Mouse (Mus musculus): ENCODE measurements around the gene Recql5.

Recql5 gene

DNA sequence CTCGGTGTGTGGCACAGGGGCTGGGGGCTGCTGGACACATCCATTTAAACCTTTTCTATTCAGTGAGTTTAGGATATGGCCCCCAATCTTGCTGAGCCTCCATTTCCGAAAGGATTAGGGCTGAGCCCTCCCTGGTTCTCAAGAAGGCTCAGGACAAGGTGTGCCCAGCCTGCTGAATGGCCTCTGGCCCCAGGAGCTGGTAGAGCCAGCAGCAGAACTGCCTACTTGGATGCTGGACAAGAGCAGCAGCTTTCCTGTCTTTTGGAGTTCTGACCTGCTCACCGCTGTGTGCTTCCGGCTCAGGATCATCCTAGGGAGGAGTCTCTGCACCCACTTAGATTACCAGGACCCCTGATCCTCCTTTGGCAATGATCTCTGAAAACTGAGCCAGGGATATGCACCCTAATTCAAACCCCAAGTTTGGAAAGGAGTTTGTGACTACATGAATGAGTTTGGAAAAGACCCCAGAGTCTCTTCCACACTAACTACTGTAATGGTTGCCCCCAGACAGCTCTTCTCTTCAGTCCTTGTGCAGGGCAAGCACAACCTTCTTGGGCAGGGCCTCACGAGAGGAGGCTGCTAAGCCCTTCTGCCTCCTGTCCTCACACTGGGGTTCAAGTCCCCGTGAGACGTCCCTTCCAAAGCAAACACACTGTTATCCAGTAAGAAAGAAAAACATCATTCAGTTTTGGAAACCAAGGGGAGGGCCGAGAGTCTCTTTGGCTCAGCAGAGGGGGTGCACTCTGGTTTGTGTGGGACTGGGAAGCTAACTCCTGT lies 32.5 kb downstream of the Recql5 start:
- no peak for DNase-seq

DNA sequence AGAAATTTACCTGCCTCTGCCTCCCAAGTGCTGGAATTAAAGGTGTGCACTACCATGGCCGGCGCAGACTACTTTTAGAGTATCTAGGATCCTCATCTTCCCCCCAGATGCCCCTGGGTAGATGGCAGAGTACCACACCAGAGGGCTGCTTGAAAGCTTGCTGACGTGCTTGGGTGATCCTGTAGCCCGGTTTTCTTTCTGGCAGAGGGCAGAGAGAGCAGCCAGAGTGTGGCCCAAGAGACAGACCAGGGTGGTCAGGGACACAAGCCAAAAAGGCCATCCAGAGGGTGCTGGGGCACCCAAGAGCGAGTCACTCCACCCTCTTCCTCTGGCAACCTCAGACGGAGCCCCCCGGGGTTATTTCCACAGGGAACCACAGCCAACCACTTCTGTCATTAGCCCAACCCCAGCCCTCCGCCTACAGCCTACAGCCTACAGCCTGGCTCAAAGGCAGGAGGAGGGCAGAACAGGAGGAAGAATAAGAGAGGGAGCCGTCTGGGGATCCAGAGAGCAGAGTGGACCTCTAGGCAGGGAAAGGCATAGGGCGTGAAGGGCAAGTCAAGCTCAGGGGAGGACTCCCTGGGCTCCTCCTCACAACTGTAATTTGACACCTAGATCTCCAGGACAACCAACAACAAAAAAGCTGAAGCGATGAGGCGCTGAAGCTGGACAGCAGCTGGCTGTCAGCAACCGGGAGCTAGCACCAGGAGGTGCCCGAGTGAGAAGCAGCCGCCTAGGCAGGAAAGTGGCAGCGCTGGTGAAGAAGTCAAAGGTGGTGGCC lies 33.6 kb downstream of the Recql5 start, which contains the start of gene Smim5:
Gene Smim5 (plus strand): TSS at position 481 of the 781 bp plus-strand sequence.
- no peak for DNase-seq

DNA sequence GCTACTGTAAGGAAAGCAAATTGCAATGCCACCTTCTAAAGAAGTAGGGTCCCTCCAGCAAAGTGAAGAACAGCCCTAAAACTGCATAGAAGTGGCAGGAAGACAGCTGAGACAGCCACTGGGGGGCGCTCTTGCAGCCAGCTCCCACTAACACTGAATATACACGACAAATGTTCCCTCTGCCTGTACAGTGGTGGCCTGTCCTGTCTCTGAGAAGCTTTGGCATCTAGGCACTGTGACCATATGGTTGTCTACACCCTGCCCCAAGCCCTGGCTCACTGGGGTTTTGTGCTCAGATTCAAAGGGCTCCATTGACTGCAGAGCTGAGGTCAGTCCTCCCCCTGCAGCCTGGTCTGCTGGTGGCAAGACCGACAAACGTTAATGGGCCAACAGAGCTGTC lies 34.4 kb downstream of the Recql5 start:
- DNase-seq: peak; percentile 94

DNA sequence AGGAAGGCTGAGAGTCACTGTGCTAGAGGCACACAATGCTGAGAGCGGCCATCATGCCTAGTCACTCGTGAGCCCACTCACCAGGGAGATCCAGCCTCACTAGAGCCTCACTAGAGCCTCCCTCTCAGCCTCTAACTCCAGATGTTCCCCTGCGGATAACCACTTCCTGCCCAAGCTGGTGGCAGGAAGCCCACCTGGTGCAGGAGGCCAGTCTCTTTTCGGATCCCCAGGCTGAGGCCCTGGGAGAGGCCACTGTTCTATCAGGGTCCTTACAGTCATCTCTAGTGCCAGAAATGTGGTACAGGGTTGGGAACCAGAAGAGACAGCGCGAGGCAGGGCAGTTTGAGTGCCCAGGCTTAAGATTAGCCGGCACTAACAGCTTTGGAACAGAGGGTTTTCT lies 34.8 kb downstream of the Recql5 start:
- DNase-seq: no peak

DNA sequence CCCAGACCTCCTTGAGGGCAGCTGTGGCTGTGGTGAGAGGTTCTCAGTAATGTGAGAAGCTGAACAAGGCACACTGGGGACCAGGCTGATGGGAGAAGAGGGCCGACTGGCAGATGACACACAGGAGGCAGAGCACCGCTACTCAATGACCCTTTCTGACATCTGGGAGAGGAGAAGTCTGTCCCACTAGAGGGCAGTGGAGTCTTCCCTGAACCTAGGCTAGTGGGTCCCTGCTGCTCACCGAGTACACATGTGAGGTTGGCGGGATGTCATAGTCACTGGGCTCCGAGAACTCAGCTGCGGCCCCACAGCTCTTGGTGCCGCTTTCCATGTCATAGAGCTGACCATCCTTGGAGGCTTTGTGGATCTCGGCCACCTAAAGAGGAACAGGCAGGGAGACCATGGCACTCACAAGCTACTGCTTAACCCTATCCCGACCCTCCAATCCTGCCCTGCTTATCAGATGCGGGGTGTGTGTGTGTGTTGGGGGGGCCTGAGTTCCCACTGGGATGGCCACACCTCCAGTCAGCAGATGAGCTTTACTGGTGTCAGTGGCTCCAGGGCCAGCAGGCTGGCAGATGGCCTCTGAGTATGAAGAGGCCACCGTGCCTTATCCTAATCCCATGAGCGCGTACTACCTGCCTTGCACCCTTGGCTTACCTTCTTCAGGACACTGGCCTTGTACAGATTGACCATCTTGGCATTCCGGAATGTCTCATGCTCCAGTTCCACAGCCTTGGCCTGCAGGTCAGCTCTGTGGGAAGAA lies 38.3 kb downstream of the Recql5 start:
- no peak for DNase-seq

DNA sequence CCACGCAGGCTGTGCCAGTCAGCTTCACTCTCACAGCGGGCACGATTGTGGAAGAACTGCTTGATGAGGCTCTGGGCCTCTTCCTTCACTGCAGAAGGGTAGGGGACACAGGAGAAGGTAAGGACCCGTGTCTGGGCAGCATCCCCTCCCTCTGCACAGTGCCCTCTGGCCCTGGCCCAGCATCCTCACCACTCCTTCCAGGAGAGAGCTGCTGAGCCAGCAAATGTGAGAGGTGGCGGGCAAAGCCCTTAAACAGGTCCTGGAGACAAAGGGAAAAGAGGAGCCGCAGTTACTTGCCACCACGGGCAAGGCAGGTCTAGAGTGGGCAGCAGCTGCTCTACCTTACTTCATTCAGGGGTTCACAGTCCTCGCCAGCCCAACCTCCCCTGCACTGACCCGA lies 40.2 kb downstream of the Recql5 start:
- DNase-seq: no peak

DNA sequence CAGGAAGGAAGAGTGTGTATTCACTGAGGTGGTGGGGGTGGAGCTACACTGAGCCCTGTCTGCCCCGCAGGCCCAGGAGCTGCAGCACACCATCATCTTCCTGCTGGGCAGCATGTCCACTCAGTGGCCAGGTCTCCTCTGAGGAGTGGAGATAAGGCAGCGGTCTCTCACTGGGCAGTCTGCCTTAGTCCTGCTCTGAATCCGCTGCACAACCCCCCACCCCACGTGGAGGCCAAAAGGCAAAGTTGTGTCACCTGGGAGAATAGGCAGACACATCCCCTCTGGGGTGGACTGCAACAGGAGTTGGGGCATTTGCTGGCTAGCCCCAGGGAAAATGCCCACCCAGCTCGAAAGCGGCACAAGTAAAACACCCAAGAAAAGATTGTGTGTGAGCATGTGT lies 41.1 kb downstream of the Recql5 start:
- DNase-seq: no peak

DNA sequence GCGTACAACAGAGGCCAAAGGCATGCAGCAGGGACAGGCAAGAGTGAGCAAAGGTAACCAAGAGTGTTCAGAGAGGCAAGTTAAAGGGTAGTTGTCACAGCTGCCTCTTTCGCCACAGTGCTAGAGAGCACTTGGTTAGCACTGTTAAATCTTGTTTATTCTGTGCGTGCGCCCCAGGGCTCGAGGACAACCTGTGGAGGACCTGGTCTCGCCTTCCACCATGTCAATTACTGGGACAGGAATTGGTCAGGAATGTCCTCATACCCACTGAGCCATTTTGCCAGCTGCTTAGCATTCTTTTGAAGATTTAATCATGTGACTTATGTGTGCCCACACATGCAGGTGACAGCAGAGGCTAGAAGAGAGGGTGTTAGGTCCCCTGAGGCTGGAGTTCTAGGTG lies 44.1 kb downstream of the Recql5 start:
- no peak for DNase-seq

DNA sequence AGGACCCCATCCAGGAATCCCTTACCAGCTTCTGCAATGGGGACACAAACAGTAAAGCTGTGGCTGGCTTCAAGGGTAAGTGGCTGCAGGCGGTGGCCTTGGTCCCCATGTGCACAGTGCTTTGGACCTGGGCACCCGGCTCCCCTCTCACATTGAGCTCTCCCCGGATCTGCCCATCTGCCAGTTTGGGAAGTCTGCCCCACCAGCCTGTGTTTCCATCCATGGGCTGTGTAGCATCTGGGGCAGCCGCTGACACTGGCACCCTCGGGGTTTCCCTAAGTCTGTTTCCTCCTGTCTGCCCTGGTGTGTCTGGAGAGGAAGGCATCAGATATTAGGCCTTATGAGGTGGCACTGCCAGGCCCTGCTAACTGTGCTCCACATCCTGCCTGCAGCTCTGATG lies 45.3 kb downstream of the Recql5 start:
- DNase-seq: no peak

DNA sequence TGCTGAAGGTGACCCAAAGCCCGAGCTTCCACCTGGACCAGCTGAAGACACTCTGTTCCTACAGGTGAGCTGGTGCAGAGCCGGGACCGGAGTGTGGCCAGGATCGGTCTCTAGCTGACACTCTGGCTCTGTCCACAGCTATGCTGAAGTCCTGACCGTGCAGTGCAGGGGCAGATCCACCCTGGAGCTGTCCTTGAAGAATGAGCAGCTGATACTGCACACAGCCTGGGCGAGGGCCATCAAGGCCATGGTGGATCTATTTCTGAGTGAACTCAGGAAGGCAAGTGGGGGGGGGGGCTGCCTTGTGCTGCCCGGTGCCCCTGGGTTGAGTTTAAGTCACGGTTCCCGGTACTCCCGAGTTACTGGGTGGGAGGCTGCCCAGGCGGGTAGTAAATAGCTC lies 46.8 kb downstream of the Recql5 start:
- DNase-seq: no peak

DNA sequence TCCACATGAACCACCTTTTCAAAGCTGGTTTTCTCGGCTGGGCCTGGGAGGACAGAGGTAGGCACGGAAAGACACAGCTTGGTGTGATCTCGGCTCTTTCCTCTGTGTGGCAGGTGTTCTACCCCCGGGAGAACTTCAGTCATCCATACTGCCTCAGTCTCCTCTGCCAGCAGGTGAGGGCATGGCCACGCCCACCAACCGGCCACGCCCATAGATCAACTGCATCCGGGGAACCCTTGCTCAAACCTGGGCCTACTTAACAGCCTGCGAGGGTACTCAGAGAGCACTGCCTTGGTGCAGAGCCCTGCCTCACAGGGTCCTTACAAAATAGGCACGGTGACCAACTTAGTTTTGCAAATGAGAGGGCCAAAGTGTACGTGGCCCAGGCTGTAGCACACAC lies 48.0 kb downstream of the Recql5 start:
- DNase-seq: no peak

DNA sequence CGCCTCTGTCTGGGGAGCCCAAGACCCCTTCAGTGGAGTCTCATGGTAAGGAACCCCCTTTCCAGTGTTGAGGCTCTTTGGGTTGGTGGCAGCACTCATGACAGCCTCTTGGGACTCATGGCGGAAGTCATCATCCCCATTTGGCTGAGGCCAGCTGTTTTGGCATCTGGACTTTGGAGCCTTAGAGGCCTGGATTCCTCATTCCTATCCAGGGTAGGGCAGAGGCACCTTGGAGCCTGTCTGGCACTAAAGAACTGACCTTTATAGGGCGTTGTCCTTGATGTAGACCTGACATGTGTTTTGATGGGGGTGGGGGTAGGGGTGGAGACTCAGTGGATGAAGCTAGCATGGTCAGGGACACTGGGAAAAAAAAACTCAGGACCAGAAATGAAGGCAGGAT lies 48.9 kb downstream of the Recql5 start:
- DNase-seq: no peak

DNA sequence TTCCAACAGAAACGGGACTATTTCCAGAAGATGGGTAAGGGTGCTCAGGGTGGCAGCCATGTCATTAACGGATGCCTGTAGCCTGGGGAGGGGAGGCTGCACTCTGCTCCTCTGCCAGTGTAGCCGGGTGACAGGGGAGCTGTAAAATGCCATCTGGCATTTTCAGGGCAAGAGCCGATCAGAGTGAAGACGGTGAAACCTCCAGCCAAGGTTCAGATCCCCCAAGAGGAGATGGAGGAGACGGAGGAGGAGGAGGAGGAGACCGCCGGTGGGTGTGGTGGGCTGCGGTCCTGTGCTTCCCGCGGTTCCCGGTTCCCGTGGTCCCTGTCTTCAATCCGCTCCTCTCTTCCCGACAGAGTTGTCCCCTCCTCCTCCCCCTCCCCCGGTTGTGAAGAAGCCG lies 50.0 kb downstream of the Recql5 start:
- no peak for DNase-seq

DNA sequence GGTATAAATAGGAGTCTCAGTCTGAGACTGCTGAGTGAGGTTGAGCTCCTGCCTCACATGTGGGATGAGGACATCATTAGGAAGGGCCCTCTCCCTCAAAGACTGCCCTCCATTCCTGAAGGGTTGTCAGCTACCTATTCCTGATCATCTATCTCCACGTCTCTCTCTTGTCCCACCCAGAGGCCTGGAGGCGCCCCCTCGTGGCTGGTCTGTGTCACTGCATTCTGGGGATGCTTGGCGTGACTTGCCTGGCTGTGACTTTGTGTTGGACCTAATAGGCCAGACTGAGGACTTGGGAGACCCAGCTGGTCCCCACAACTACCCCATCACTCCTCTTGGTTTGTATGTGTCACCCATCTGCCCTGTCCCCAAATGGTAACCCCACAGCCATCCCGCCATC lies 52.3 kb downstream of the Recql5 start:
- no peak for DNase-seq

DNA sequence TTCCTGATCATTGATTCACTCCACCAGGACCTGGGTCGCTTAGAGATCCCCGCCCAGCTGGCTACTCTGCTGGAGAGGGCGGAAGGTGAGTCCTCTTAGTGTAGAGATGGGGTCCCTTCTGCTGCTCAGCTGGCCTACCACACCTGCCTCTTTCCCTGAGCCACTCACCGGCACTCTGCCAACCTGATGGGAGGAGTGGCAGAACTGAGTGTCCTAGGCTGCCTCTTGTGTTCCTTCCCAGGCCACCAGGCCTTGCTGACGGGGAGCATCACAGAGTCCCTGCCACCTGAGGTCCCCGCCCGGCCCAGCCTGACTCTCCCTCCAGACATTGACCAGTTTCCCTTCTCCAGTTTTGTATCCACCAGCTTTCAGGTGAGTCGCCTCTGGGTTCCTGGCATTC lies 55.2 kb downstream of the Recql5 start:
- no peak for DNase-seq

DNA sequence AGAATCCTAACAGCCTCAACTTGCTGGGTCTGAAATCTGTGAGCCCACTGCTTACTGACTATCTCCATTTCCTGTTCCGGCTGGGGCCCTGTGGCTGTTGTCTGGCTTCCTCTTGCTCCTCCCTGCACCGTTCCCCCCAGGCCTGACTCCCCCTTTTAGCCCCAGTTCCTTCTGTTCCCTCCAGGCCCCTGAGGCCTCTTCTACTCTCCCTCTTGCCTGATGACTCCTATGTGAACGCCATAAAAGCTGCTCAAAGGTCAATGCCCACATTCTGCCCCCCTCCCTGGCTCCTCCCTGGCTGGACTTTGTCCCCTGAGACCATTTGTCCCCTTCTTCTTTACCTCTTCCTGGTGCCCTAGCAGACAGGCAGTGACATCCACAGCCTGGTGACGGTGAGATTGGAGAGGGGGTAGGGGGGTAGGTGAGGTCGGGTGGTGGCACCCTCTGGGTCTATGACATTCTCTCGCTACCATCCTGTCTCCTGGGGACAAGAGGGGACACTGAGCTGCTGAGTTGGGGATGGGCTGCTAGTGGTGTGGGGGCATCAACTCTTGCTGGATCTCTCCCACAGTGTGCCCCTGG lies 56.0 kb downstream of the Recql5 start:
- no peak for DNase-seq

DNA sequence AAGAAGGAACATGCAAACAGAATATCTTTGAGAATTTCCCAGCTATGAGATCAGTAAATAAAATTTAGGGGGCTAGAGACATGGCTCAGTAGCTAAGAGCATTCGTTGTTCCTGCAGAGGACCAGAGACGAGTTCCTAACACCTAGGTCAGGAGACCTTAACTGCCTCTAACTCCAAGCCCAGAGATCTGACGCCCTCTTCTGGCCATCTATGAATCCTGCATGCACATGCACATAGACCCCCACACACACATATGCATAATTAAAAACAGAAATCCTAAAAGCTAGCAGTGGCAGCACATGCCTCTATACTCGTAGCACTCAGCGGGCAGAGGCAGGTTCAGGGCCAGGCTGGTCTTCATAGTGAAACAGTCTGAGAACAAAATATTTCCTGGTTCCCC lies 56.8 kb downstream of the Recql5 start:
- no peak for DNase-seq

DNA sequence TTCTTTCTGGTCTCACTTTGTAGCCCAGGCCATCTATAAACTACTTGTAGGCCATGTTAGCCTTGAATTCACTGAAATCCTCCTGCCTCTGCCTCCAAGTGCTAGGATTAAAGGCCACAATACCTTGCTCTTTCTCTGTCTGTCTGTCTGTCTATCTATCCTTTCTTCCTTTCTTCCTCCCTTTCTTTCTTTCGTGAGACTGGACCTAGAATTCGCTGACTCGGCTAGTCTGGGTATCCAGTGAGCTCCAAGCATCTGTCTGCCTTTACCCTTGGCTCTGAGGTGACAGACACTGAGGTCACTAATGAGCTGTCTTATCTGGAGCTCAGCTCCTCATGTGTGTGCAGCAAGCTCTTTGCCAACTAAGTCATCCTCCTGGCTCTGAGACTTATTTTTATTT lies 57.3 kb downstream of the Recql5 start:
- DNase-seq: no peak

DNA sequence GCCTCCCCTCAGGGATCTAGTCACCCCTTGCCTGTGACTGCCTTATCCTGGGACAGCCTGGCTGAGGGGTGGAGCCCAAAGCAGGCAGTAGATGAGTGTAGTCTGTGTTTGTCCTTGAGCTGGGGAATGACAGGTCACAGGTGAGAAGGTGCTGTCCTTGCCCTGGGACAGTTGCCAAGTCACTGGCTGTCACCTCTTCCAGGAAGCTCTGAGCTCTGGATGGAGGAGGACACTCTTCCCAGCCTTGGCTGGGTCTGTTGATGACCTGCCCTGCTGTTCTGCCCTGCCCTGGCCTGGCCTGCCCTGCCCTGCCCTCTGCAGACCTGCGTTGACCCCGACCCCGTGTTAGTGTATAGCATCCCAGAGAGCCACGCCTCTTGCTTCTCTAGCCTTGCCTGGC lies 60.8 kb downstream of the Recql5 start:
- DNase-seq: no peak

DNA sequence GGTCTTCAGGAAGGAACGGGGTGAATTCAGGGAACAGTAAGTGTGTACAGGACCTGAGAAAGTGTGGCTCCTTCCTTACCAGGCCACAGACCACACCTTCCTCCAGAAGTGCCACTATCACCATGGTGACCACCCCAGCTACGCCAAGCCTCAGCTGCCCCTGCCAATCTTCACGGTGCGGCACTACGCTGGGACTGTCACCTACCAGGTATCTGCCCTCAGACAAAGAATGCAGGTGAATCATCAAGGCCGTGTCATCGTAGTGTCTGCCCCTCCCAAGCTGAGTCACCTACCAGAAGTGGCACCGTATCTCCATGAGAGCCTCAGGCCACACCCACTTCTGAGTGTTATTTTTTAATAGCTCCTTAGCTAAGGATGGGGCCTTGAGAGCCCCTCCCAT lies 63.9 kb downstream of the Recql5 start:
- no peak for DNase-seq

DNA sequence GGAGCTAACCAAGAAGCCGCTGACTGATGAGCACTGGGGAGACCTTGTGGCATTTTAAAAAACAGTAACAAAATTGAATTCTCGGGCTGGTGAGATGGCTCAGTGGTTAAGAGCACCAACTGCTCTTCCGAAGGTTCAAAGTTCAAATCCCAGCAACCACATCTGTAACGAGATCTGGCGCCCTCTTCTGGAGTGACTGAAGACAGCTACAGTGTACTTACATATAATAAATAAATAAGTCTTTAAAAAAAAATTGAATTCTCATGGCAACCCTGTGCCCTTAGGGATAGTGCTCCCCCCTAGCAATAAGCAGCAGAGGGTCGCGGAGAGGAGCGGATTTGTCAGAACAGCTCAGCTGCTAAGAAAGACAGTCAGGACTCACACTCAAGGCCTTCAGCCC lies 69.4 kb downstream of the Recql5 start:
- DNase-seq: no peak

DNA sequence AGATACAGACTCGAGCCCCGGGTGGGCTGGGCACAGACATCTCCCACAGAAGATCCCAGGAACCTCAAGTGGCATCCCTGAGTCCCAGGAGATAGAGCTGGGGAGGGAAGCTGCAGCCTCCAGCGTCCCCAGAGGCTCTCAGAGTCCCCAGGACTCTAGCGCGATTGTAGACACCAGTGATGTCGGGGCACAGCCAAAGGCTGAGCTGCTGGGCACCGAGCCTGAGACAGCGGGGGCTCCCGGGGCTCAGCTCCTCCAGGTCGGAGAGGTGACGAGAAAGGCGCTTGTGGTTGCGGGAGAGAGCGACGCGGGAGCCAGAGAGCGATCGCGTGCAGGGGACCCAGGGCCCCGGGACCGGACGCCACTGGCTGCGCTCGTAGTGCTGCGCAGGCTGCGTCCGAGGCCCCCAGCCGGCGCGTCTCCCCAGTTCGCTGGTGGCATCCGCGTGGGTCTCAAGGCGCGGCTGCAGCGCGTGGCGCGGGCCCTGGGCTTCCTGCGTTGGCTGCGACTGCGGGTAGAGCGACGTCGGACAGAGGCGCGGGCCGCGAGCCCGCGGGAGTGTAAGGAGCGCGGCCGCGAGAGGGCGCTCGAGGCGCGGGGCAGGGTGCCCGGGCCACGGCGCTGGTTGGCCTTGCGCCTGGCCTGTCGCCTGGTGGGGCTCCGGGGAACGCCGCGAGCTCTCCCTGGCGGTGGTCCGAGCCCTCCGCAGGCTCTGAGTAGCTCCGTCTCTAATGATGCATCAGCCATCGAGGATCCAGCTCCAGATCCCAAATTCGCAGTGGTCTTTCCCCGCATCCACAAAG lies 73.9 kb downstream of the Recql5 start:
- DNase-seq: peak; percentile 67

DNA sequence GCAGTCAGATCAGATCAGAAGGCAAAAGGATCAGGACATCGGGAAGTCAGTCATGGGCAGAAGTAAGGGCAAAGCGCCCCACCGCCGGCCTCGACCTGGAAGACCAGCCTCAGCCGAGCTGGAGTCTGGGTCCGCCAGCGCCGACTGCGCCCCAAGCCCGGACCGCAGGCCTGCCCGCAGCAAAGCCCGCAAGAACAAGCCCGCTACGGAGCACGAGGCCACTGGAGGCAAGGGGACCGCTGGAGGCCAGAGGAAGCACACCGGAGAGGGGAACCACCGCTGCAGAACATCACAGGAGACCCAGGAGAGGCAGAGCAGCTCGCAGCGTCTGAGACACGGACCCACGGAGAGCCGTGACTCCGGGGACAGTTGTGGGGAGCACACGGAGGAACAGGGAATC lies 74.9 kb downstream of the Recql5 start, which contains the start of gene Myo15b:
Gene Myo15b (plus strand): TSS at position 53 of the 400 bp plus-strand sequence.
- DNase-seq: no peak
